Mouse (Mus musculus) small intestine, adult 2 months (tissue): ENCODE data around the gene Selenoi.

Experiments used
- CTCF ChIP-seq: fragments of 200-500 bp; IDR thresholded peaks from 2 replicates; pipeline ENCODE4 v1.5.1; 2012; ENCODE audit warnings: low read depth, mild to moderate bottlenecking, control low read depth, inconsistent platforms, low read length, moderate library complexity, mixed read lengths; ENCODE audit not compliant: insufficient replicate concordance, insufficient read length; ENCODE audit errors: extremely low read depth
- POLR2A ChIP-seq: fragments of 200-500 bp; IDR thresholded peaks from 2 replicates; pipeline ENCODE4 v1.6.1; 2012; ENCODE audit warnings: low read depth, mild to moderate bottlenecking, control low read depth, inconsistent platforms, low read length, moderate library complexity

- TF ChIP-seq POLR2A (no peak), CTCF (no peak)
Measured at GRCm38 (mm10) chr5:30281291-30281732, 48.9 kb downstream of the Selenoi start, which contains the start of gene Drc1.
